Mouse (Mus musculus): ENCODE results near the gene Mreg. TPM values are rescaled to one million over a fixed set of nuclear protein-coding genes. Genes with fewer than 3 reads are reported as not detected.

The Mreg gene
- total RNA-seq, 1 experiment: 94.8 TPM

DNA sequence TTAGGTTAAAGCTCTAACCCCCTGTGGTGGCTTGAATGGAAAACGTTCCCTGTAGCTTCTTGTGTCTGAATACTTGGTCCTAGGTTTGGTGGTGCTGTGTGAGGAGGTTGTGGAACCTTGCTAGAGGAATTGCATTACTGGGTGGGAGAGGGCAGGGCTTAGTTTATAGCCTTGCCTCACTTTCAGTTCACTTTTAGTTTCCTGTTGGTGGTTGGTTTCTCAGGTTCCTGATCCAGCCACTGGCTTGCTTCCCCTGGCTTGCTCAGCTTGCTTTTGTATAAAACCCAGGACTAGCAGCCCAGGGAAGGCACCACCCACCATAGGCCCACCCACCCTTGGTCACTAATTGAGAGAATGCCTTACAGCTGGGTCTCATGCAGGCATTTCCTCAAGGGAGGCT lies 77.6 kb downstream of the Mreg start:
- Histone ChIP-seq H3K36me3 (ENCODE audit: control insufficient read depth, insufficient read depth, low read length, poor library complexity, severe bottlenecking) (no peaks in the 10 kb centered on the region), H3K4me1 (ENCODE audit: control insufficient read depth in 2 of 2, insufficient read depth in 2 of 2, low read length in 2 of 2, poor library complexity in 1 of 2) (no peaks in the 10 kb centered on the region), H3K9me3 (ENCODE audit: control insufficient read depth, insufficient read depth, low read depth, low read length) (peaks cover 7% of the 10 kb centered on the region; the same call in 1 of the 2 replicates), H3K27ac (ENCODE audit: insufficient read depth, low read depth, low read length, poor library complexity, severe bottlenecking) (no peak overlapping the region), H3K4me3 (ENCODE audit: insufficient read depth in 1 of 2, low read depth in 1 of 2, low read length in 2 of 2, poor library complexity in 1 of 2, severe bottlenecking in 1 of 2) (no peak overlapping the region), H3K9ac (ENCODE audit: insufficient read depth, low read depth, low read length, poor library complexity, severe bottlenecking) (no peak overlapping the region)
- no peak for DNase-seq (ENCODE audit: low read depth, low spot score)
- TF ChIP-seq CHD2 (IDR thresholded peaks at IDR 0.05; ENCODE audit: low read depth, low read length) (no peak), ZC3H11A (IDR thresholded peaks at IDR 0.05; ENCODE audit: borderline replicate concordance, low read depth, low read length) (no peak), ZNF384 (IDR thresholded peaks at IDR 0.05; ENCODE audit: low read depth, low read length) (no peak), HCFC1 (IDR thresholded peaks at IDR 0.05; ENCODE audit: borderline replicate concordance, insufficient read depth, low read length) (no peak), MAFK (IDR thresholded peaks at IDR 0.05; ENCODE audit: insufficient read depth, low read depth, low read length) (no peak)
- in situ Hi-C loops (cut with MboI; ENCODE audit: low sequenced_read_pairs in 2 of 2, unreplicated experiment in 2 of 2): no loop called here

DNA sequence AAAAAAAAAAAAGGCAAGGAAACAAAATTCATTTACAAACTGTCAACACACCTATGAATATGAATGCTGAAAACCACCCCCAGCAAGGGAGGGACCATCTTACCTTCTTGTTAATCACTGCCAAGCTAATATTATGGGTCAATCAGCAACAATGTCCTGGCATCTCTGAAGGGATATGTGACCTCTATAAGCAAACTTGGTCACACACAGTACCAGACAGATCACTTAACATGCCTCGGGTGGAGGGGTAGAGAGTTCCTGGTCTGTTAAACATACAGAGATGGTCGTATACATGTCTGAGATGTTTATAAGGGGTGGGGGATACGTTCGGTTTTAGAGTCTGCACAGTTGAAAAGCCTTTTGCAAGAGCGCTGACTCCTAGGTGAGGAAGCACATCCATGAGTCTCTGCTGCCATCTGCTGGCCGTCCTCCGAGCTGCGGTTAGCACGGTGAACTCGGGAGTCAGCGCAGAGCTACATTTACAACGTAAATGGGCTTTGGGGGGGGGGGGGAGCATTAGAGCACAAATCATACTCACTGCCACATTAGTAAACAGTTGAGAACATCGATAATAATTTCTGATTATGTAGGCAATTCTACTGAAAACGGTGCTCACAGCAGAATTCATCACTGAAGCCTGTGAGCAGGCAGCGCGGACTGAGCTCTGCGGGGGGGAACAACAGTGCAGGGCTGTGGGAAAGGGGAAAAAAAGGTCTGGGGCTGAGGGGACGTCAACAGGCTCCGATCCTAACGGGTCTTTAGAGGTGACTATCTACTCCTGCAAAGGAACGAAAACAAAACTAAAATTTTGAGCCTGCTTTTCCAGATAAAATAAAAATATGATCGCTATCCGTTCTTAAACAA lies 88.4 kb downstream of the Mreg start:
- H3K36me3 ChIP-seq (ENCODE audit: control insufficient read depth, insufficient read depth, low read length, poor library complexity, severe bottlenecking): no peaks in the 10 kb centered on the region
- TF ChIP-seq CHD2 (IDR thresholded peaks at IDR 0.05; ENCODE audit: low read depth, low read length) (no peak), ZC3H11A (IDR thresholded peaks at IDR 0.05; ENCODE audit: borderline replicate concordance, low read depth, low read length) (peak; percentile 94)
- no peaks in the 10 kb centered on the region for H3K4me1 ChIP-seq (ENCODE audit: control insufficient read depth in 2 of 2, insufficient read depth in 2 of 2, low read length in 2 of 2, poor library complexity in 1 of 2)
- in situ Hi-C loops (cut with MboI; ENCODE audit: low sequenced_read_pairs in 2 of 2, unreplicated experiment in 2 of 2): loop anchor here in 1 of 2 experiments (25.0 kb wide), 1 partner anchor 836 kb away; no protein-coding TSS in a partner anchor
- no peak overlapping the region for H3K4me3 ChIP-seq (ENCODE audit: insufficient read depth in 1 of 2, low read depth in 1 of 2, low read length in 2 of 2, poor library complexity in 1 of 2, severe bottlenecking in 1 of 2)
- peak; percentile 64 for DNase-seq (ENCODE audit: low read depth, low spot score)
- H3K27ac ChIP-seq (ENCODE audit: insufficient read depth, low read depth, low read length, poor library complexity, severe bottlenecking): no peak overlapping the region
- H3K9ac ChIP-seq (ENCODE audit: insufficient read depth, low read depth, low read length, poor library complexity, severe bottlenecking): no peak overlapping the region
- peaks cover 5% of the 10 kb centered on the region for H3K9me3 ChIP-seq (ENCODE audit: control insufficient read depth, insufficient read depth, low read depth, low read length)

DNA sequence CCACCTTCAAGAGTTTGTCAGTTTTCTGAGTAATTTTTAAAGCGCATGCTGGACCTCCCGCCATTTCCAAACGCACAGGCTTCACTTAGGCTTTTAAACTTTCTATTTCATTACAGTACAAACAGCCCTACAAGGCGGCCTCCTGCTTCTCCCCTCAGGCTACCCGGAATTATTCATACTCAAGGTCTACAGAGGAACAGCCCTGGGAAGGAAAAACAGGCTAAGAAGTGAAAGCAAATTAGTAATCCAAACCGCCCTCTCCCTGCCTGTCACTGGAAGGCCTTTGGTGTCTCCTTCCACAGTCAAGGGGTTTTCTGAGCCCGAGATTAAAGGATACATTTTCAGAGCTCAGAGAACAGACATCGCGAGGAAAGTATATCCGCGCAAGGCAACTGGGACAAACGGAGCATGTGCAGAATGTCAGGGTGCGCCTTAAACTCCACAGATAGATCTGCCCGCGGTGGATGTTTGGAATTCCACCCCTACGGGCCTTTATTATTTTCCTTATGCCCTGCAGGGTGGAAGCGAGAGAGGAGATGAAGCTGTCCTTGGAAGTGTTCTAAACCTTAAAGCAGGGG lies 90.4 kb downstream of the Mreg start:
- no peak overlapping the region for H3K9ac ChIP-seq (ENCODE audit: insufficient read depth, low read depth, low read length, poor library complexity, severe bottlenecking)
- no peak overlapping the region for H3K27ac ChIP-seq (ENCODE audit: insufficient read depth, low read depth, low read length, poor library complexity, severe bottlenecking)
- in situ Hi-C loops (cut with MboI; ENCODE audit: low sequenced_read_pairs in 2 of 2, unreplicated experiment in 2 of 2): loop anchor here in 1 of 2 experiments (25.0 kb wide), 1 partner anchor 834 kb away; no protein-coding TSS in a partner anchor
- no peak for TF ChIP-seq HCFC1 (IDR thresholded peaks at IDR 0.05; ENCODE audit: borderline replicate concordance, insufficient read depth, low read length)
- no peak for TF ChIP-seq MAFK (IDR thresholded peaks at IDR 0.05; ENCODE audit: insufficient read depth, low read depth, low read length)
- no peak for TF ChIP-seq ZNF384 (IDR thresholded peaks at IDR 0.05; ENCODE audit: low read depth, low read length)
- no peak for TF ChIP-seq CHD2 (IDR thresholded peaks at IDR 0.05; ENCODE audit: low read depth, low read length)
- no peak for TF ChIP-seq ZC3H11A (IDR thresholded peaks at IDR 0.05; ENCODE audit: borderline replicate concordance, low read depth, low read length)
- H3K36me3 ChIP-seq (ENCODE audit: control insufficient read depth, insufficient read depth, low read length, poor library complexity, severe bottlenecking): no peaks in the 10 kb centered on the region
- no peaks in the 10 kb centered on the region for H3K4me1 ChIP-seq (ENCODE audit: control insufficient read depth in 2 of 2, insufficient read depth in 2 of 2, low read length in 2 of 2, poor library complexity in 1 of 2)
- no peak overlapping the region for H3K4me3 ChIP-seq (ENCODE audit: insufficient read depth in 1 of 2, low read depth in 1 of 2, low read length in 2 of 2, poor library complexity in 1 of 2, severe bottlenecking in 1 of 2)
- H3K9me3 ChIP-seq (ENCODE audit: control insufficient read depth, insufficient read depth, low read depth, low read length): peaks cover 5% of the 10 kb centered on the region
- peak; percentile 45 for DNase-seq (ENCODE audit: low read depth, low spot score)

DNA sequence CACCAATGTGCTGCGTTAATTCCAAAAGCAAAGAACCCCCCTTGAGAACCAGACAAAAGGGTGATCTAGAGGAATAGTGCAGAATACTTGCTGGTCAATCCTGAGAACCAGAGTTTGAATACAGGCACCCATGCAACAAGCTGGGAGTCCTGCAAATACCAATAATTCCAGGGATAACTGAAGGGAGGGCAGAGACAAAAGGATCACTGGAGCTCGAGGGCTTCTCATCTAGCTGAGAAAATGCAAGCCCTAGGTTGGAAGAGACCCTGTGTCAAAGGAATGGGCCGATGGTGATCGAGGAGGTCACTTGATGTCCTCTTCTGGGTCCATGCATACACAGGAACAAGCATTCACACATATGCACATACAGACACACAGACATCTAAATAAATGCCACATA lies 92.1 kb downstream of the Mreg start:
- DNase-seq (ENCODE audit: low read depth, low spot score): no peak
- H3K4me3 ChIP-seq (ENCODE audit: insufficient read depth in 1 of 2, low read depth in 1 of 2, low read length in 2 of 2, poor library complexity in 1 of 2, severe bottlenecking in 1 of 2): no peak overlapping the region
- no peak overlapping the region for H3K9ac ChIP-seq (ENCODE audit: insufficient read depth, low read depth, low read length, poor library complexity, severe bottlenecking)
- no peaks in the 10 kb centered on the region for H3K4me1 ChIP-seq (ENCODE audit: control insufficient read depth in 2 of 2, insufficient read depth in 2 of 2, low read length in 2 of 2, poor library complexity in 1 of 2)
- peaks cover 4% of the 10 kb centered on the region for H3K9me3 ChIP-seq (ENCODE audit: control insufficient read depth, insufficient read depth, low read depth, low read length)
- no peaks in the 10 kb centered on the region for H3K36me3 ChIP-seq (ENCODE audit: control insufficient read depth, insufficient read depth, low read length, poor library complexity, severe bottlenecking)
- in situ Hi-C loops (cut with MboI; ENCODE audit: low sequenced_read_pairs in 2 of 2, unreplicated experiment in 2 of 2): loop anchor here in 1 of 2 experiments (25.0 kb wide), 1 partner anchor 833 kb away; no protein-coding TSS in a partner anchor
- no peak overlapping the region for H3K27ac ChIP-seq (ENCODE audit: insufficient read depth, low read depth, low read length, poor library complexity, severe bottlenecking)
- TF ChIP-seq CHD2 (IDR thresholded peaks at IDR 0.05; ENCODE audit: low read depth, low read length) (no peak), ZNF384 (IDR thresholded peaks at IDR 0.05; ENCODE audit: low read depth, low read length) (no peak), ZC3H11A (IDR thresholded peaks at IDR 0.05; ENCODE audit: borderline replicate concordance, low read depth, low read length) (no peak), HCFC1 (IDR thresholded peaks at IDR 0.05; ENCODE audit: borderline replicate concordance, insufficient read depth, low read length) (no peak), MAFK (IDR thresholded peaks at IDR 0.05; ENCODE audit: insufficient read depth, low read depth, low read length) (no peak)
